Mouse (Mus musculus): ENCODE measurements around the gene Nkain4. TPM values are rescaled to one million over a fixed set of nuclear protein-coding genes. Genes with fewer than 3 reads are reported as not detected.

Nkain4 gene
- total and polyA plus RNA-seq, 3 experiments, result not detected

GRCm38 (mm10) chr2:180889271-180889920, 65.1 kb downstream of the Nkain4 start:
- Histone ChIP-seq H3K4me3 (replicated peaks in 1 of 3; ENCODE audit: low read depth in 2 of 3, low read length in 2 of 3, poor library complexity in 1 of 3) (no peak overlapping the region), H3K9ac (ENCODE audit: insufficient read depth, low read depth) (no peak overlapping the region), H3K79me2 (replicated peaks; ENCODE audit: control insufficient read depth, extremely low read depth, insufficient read depth, poor library complexity, severe bottlenecking) (no peaks in the 10 kb centered on the region), H3K27me3 (replicated peaks) (peaks cover 48% of the 10 kb centered on the region), H3K9me3 (replicated peaks; ENCODE audit: low read length) (peaks cover 37% of the 10 kb centered on the region), H3K36me3 (replicated peaks in 1 of 2; ENCODE audit: control insufficient read depth in 1 of 2, insufficient read depth in 1 of 2, low read length in 1 of 2) (no peaks in the 10 kb centered on the region), H3K4me1 (ENCODE audit: control insufficient read depth in 1 of 2, insufficient read depth in 2 of 2) (no peaks in the 10 kb centered on the region), H3K27ac (ENCODE audit: insufficient read depth, low read depth) (no peak overlapping the region), H3K4me2 (ENCODE audit: insufficient read depth, low read depth, poor library complexity, severe bottlenecking) (no peak overlapping the region)
- dilution Hi-C loops (cut with MboI; ENCODE audit: extremely low pct_ligation_motif_present, extremely low pct_unique_long_range_greater_than_20kb, low sequenced_read_pairs), result no loop called here
- in situ Hi-C loops (cut with MboI; ENCODE audit: low pct_ligation_motif_present, low pct_unique_long_range_greater_than_20kb, low sequenced_read_pairs), result no loop called here
- DNase-seq (ENCODE audit: extremely low read depth), result no peak
- TF ChIP-seq ELF1 (IDR thresholded peaks at IDR 0.05; ENCODE audit: low read depth, low read length) (no peak), MAZ (IDR thresholded peaks at IDR 0.05; ENCODE audit: low read depth, low read length) (no peak), ETS1 (conservative IDR thresholded peaks at IDR 0.05; ENCODE audit: low read depth, low read length) (no peak), PAX5 (IDR thresholded peaks at IDR 0.05; ENCODE audit: low read length) (no peak), CHD2 (IDR thresholded peaks at IDR 0.05; ENCODE audit: low read length) (no peak), CHD1 (IDR thresholded peaks at IDR 0.05; ENCODE audit: low read depth, low read length) (no peak), E2F4 (IDR thresholded peaks at IDR 0.05; ENCODE audit: insufficient replicate concordance, low read depth, low read length) (no peak), SMC3 (IDR thresholded peaks at IDR 0.05; ENCODE audit: low read depth, low read length) (no peak)

DNA sequence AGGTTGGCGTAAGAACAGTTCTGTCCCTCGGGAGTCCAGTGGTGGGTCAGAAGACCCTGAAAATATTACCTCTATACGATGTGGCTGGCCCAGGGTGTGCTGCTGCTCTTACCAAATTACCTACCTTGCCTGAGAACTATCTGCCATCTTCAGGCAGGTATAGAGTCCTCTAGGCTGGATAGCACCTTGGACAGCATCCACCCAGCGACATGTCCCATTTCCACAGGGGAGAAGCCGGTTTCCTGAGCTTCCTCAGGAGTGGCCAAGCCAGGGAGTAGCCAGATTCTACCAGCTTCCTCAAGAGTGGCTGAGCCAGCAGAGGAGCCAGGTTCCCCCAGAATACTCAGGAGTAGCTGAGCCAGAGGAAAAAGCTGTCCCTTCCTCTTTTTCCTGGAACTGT, 69.2 kb downstream of the Nkain4 start:
- H3K9ac ChIP-seq (ENCODE audit: insufficient read depth, low read depth), result no peak overlapping the region
- in situ Hi-C loops (cut with MboI; ENCODE audit: low pct_ligation_motif_present, low pct_unique_long_range_greater_than_20kb, low sequenced_read_pairs) (no loop called here), dilution Hi-C loops (cut with MboI; ENCODE audit: extremely low pct_ligation_motif_present, extremely low pct_unique_long_range_greater_than_20kb, low sequenced_read_pairs) (no loop called here)
- H3K4me2 ChIP-seq (ENCODE audit: insufficient read depth, low read depth, poor library complexity, severe bottlenecking), result no peak overlapping the region
- H3K79me2 ChIP-seq (replicated peaks; ENCODE audit: control insufficient read depth, extremely low read depth, insufficient read depth, poor library complexity, severe bottlenecking), result no peaks in the 10 kb centered on the region
- H3K9me3 ChIP-seq (replicated peaks; ENCODE audit: low read length), result no peaks in the 10 kb centered on the region
- TF ChIP-seq MAX (IDR thresholded peaks at IDR 0.05; ENCODE audit: low read length), result no peak
- no peak for TF ChIP-seq RCOR1 (conservative IDR thresholded peaks at IDR 0.05; ENCODE audit: low read depth, low read length)
- TF ChIP-seq USF1 (IDR thresholded peaks at IDR 0.05; ENCODE audit: low read depth, low read length), result no peak
- no peak for TF ChIP-seq JUND (conservative IDR thresholded peaks at IDR 0.05; ENCODE audit: low read depth, low read length)
- no peak for TF ChIP-seq GABPA (IDR thresholded peaks at IDR 0.05; ENCODE audit: insufficient replicate concordance, low read depth, low read length)
- no peak for TF ChIP-seq NELFE (IDR thresholded peaks at IDR 0.05; ENCODE audit: low read depth, low read length)
- H3K27me3 ChIP-seq (replicated peaks), result peaks cover 80% of the 10 kb centered on the region
- H3K4me1 ChIP-seq (ENCODE audit: control insufficient read depth in 1 of 2, insufficient read depth in 2 of 2), result no peaks in the 10 kb centered on the region
- H3K4me3 ChIP-seq (replicated peaks in 1 of 3; ENCODE audit: low read depth in 2 of 3, low read length in 2 of 3, poor library complexity in 1 of 3), result no peak overlapping the region
- no peaks in the 10 kb centered on the region for H3K36me3 ChIP-seq (replicated peaks in 1 of 2; ENCODE audit: control insufficient read depth in 1 of 2, insufficient read depth in 1 of 2, low read length in 1 of 2)
- no peak overlapping the region for H3K27ac ChIP-seq (ENCODE audit: insufficient read depth, low read depth)
- no peak for DNase-seq (ENCODE audit: extremely low read depth)

Other genes starting within 250 kb of the Nkain4 start
- 24.9 and 30.0 TPM in 2 replicates for gene Dido1, start 244.7 kb downstream of the Nkain4 start, total RNA-seq (2012; rRNA removed)
- gene Dido1, start 244.7 kb downstream of the Nkain4 start, total RNA-seq (2014; rRNA removed), result 15.5 and 16.4 TPM in 2 replicates
- 25.0 and 25.8 TPM in 2 replicates for gene Dido1, start 244.7 kb downstream of the Nkain4 start, polyA plus RNA-seq (2012; ENCODE audit: insufficient read length, low read depth)
- gene Gid8, start 244.6 kb downstream of the Nkain4 start, total RNA-seq (2012; rRNA removed), result 15.6 and 21.7 TPM in 2 replicates
- 32.1 and 32.5 TPM in 2 replicates for gene Gid8, start 244.6 kb downstream of the Nkain4 start, total RNA-seq (2014; rRNA removed)
- 44.1 and 45.4 TPM in 2 replicates for gene Gid8, start 244.6 kb downstream of the Nkain4 start, polyA plus RNA-seq (2012; ENCODE audit: insufficient read length, low read depth)
- gene Slc17a9, start 229.4 kb downstream of the Nkain4 start, total RNA-seq (2012; rRNA removed), result 13.4 and 16.2 TPM in 2 replicates
- gene Slc17a9, start 229.4 kb downstream of the Nkain4 start, total RNA-seq (2014; rRNA removed), result 6.5 and 7.2 TPM in 2 replicates
- 23.7 and 26.0 TPM in 2 replicates for gene Slc17a9, start 229.4 kb downstream of the Nkain4 start, polyA plus RNA-seq (2012; ENCODE audit: insufficient read length, low read depth)
- gene Bhlhe23, start 177.8 kb downstream of the Nkain4 start, total RNA-seq (2012; rRNA removed), result not detected in 2 replicates
- gene Bhlhe23, start 177.8 kb downstream of the Nkain4 start, total RNA-seq (2014; rRNA removed), result not detected in 2 replicates
- not detected in 2 replicates for gene Bhlhe23, start 177.8 kb downstream of the Nkain4 start, polyA plus RNA-seq (2012; ENCODE audit: insufficient read length, low read depth)
- 27.5 and 33.1 TPM in 2 replicates for gene Ythdf1, start 33.8 kb downstream of the Nkain4 start, total RNA-seq (2012; rRNA removed)
- gene Ythdf1, start 33.8 kb downstream of the Nkain4 start, total RNA-seq (2014; rRNA removed), result 40.7 and 42.5 TPM in 2 replicates
- 57.4 and 67.0 TPM in 2 replicates for gene Ythdf1, start 33.8 kb downstream of the Nkain4 start, polyA plus RNA-seq (2012; ENCODE audit: insufficient read length, low read depth)
- not detected in 2 replicates for gene Birc7, start 25.7 kb downstream of the Nkain4 start, total RNA-seq (2012; rRNA removed)
- gene Birc7, start 25.7 kb downstream of the Nkain4 start, total RNA-seq (2014; rRNA removed), result not detected in 2 replicates
- gene Birc7, start 25.7 kb downstream of the Nkain4 start, polyA plus RNA-seq (2012; ENCODE audit: insufficient read length, low read depth), result not detected in 2 replicates
- 32.4 and 40.4 TPM in 2 replicates for gene Arfgap1, start 12.5 kb upstream of the Nkain4 start, total RNA-seq (2012; rRNA removed)
- 21.3 and 28.2 TPM in 2 replicates for gene Arfgap1, start 12.5 kb upstream of the Nkain4 start, total RNA-seq (2014; rRNA removed)
- gene Arfgap1, start 12.5 kb upstream of the Nkain4 start, polyA plus RNA-seq (2012; ENCODE audit: insufficient read length, low read depth), result 37.5 and 40.0 TPM in 2 replicates
- gene Col20a1, start 31.8 kb upstream of the Nkain4 start, total RNA-seq (2012; rRNA removed), result 0.42 and 0.68 TPM in 2 replicates
- 0.52 and 0.61 TPM in 2 replicates for gene Col20a1, start 31.8 kb upstream of the Nkain4 start, total RNA-seq (2014; rRNA removed)
- gene Col20a1, start 31.8 kb upstream of the Nkain4 start, polyA plus RNA-seq (2012; ENCODE audit: insufficient read length, low read depth), result 1.3 and 2.2 TPM in 2 replicates
- gene Chrna4, start 88.8 kb upstream of the Nkain4 start, total RNA-seq (2012; rRNA removed), result not detected in 2 replicates
- gene Chrna4, start 88.8 kb upstream of the Nkain4 start, total RNA-seq (2014; rRNA removed), result not detected in 2 replicates
- gene Chrna4, start 88.8 kb upstream of the Nkain4 start, polyA plus RNA-seq (2012; ENCODE audit: insufficient read length, low read depth), result not detected in 2 replicates
- gene Kcnq2, start 180.6 kb upstream of the Nkain4 start, total RNA-seq (2012; rRNA removed), result 0.04 TPM in 2 replicates
- not detected in 2 replicates for gene Kcnq2, start 180.6 kb upstream of the Nkain4 start, total RNA-seq (2014; rRNA removed)
- gene Kcnq2, start 180.6 kb upstream of the Nkain4 start, polyA plus RNA-seq (2012; ENCODE audit: insufficient read length, low read depth), result not detected in 2 replicates
- gene Eef1a2, start 202.3 kb upstream of the Nkain4 start, total RNA-seq (2012; rRNA removed), result not detected in 2 replicates
- gene Eef1a2, start 202.3 kb upstream of the Nkain4 start, total RNA-seq (2014; rRNA removed), result not detected in 2 replicates
- not detected in 2 replicates for gene Eef1a2, start 202.3 kb upstream of the Nkain4 start, polyA plus RNA-seq (2012; ENCODE audit: insufficient read length, low read depth)
- 60.0 and 68.9 TPM in 2 replicates for gene Ppdpf, start 232.5 kb upstream of the Nkain4 start, total RNA-seq (2012; rRNA removed)
- 57.6 and 71.2 TPM in 2 replicates for gene Ppdpf, start 232.5 kb upstream of the Nkain4 start, total RNA-seq (2014; rRNA removed)
- gene Ppdpf, start 232.5 kb upstream of the Nkain4 start, polyA plus RNA-seq (2012; ENCODE audit: insufficient read length, low read depth), result 75.5 and 113 TPM in 2 replicates
- 0.04 and 0.17 TPM in 2 replicates for gene Ptk6, start 248.1 kb upstream of the Nkain4 start, total RNA-seq (2012; rRNA removed)
- 0.05 TPM in 1 of 2 replicates, not detected in the other for gene Ptk6, start 248.1 kb upstream of the Nkain4 start, total RNA-seq (2014; rRNA removed)
- 0.07 and 0.09 TPM in 2 replicates for gene Ptk6, start 248.1 kb upstream of the Nkain4 start, polyA plus RNA-seq (2012; ENCODE audit: insufficient read length, low read depth)

All from CH12.LX (cell line).